Mouse (Mus musculus) CH12.LX (cell line): ENCODE results near the gene Nup210. TPM values are rescaled to one million over a fixed set of nuclear protein-coding genes. Genes with fewer than 3 reads are reported as not detected.
"Not testable (repeated sequence)": the region's sequence is repeated elsewhere in the genome, so short reads cannot be mapped to it uniquely, and the experiment has no call there.

ENCODE experiments used
- DNase-seq: peaks from one replicate; pipeline ENCODE4 v3.0.0-alpha.2; 2013; ENCODE audit errors: extremely low read depth
- H3K27ac ChIP-seq: 2 replicates; pipeline ENCODE4 v1.5.1; 2012; ENCODE audit warnings: low read depth, mild to moderate bottlenecking, control low read depth, moderate library complexity; ENCODE audit not compliant: insufficient read depth
- H3K27me3 ChIP-seq: replicated peaks from 2 replicates; pipeline ENCODE3; 2012; ENCODE audit warnings: inconsistent platforms
- H3K36me3 ChIP-seq, 2 experiments: replicated peaks in 1 of 2; 2 replicates each; pipeline versions ENCODE3 to v1.6.1; 2012; ENCODE audit warnings: inconsistent platforms in 1 of 2, low read length in 1 of 2, mild to moderate bottlenecking in 1 of 2, mixed read lengths in 1 of 2, moderate library complexity in 1 of 2; ENCODE audit not compliant: control insufficient read depth in 1 of 2, insufficient read depth in 1 of 2
- H3K4me1 ChIP-seq, 2 experiments: 2 replicates each; pipeline ENCODE4 v1.6.1; 2012; ENCODE audit warnings: inconsistent platforms in 1 of 2, moderate library complexity in 1 of 2; ENCODE audit not compliant: insufficient read depth in 2 of 2, control insufficient read depth in 1 of 2
- H3K4me2 ChIP-seq: 2 replicates; pipeline ENCODE4 v1.6.1; 2012; ENCODE audit warnings: low read depth, mild to moderate bottlenecking, control low read depth; ENCODE audit not compliant: poor library complexity, insufficient read depth, severe bottlenecking
- H3K4me3 ChIP-seq, 3 experiments: fragments of 150-350 bp in 1 of 3; sonication (generic) in 1 of 3; replicated peaks in 1 of 3; 2 replicates each; pipeline versions ENCODE3 to v1.5.1; 2011 to 2012; ENCODE audit warnings: low read depth in 2 of 3, low read length in 2 of 3, mild to moderate bottlenecking in 2 of 3, moderate library complexity in 2 of 3, control low read depth in 1 of 3, improper control_type of control experiment in 1 of 3, inconsistent platforms in 1 of 3, mixed read lengths in 1 of 3; ENCODE audit not compliant: poor library complexity in 1 of 3
- H3K79me2 ChIP-seq: replicated peaks from 2 replicates; pipeline ENCODE4 v1.6.1; 2012; ENCODE audit warnings: mild to moderate bottlenecking, moderate library complexity; ENCODE audit not compliant: control insufficient read depth, poor library complexity, insufficient read depth, severe bottlenecking; ENCODE audit errors: extremely low read depth
- H3K9ac ChIP-seq: 2 replicates; pipeline ENCODE4 v1.6.1; 2012; ENCODE audit warnings: low read depth, mild to moderate bottlenecking, control low read depth, moderate library complexity; ENCODE audit not compliant: insufficient read depth
- H3K9me3 ChIP-seq: replicated peaks from 2 replicates; pipeline ENCODE3; 2012; ENCODE audit warnings: low read length, inconsistent platforms, mixed read lengths
- BHLHE40 ChIP-seq: IDR thresholded peaks from 2 replicates; pipeline ENCODE4 v1.6.1; 2011; ENCODE audit warnings: mild to moderate bottlenecking, low read depth, low read length, improper control_type of control experiment
- CHD1 ChIP-seq: IDR thresholded peaks from 2 replicates; pipeline ENCODE4 v1.6.1; 2012; ENCODE audit warnings: low read depth, low read length, improper control_type of control experiment, inconsistent platforms
- CHD2 ChIP-seq: IDR thresholded peaks from 2 replicates; pipeline ENCODE4 v1.6.1; 2011; ENCODE audit warnings: low read length, improper control_type of control experiment
- E2F4 ChIP-seq: IDR thresholded peaks from 2 replicates; pipeline ENCODE4 v1.6.1; 2011; ENCODE audit warnings: low read depth, low read length, improper control_type of control experiment; ENCODE audit not compliant: insufficient replicate concordance
- ELF1 ChIP-seq: IDR thresholded peaks from 2 replicates; pipeline ENCODE4 v1.6.1; 2014; ENCODE audit warnings: low read depth, mild to moderate bottlenecking, inconsistent platforms, low read length, improper control_type of control experiment
- EP300 ChIP-seq: IDR thresholded peaks from 2 replicates; pipeline ENCODE4 v1.6.1; 2011; ENCODE audit warnings: low read length, improper control_type of control experiment
- ETS1 ChIP-seq: conservative IDR thresholded peaks from 2 replicates; pipeline ENCODE4 v1.6.1; 2012; ENCODE audit warnings: low read depth, mild to moderate bottlenecking, inconsistent platforms, low read length, improper control_type of control experiment, moderate library complexity
- GABPA ChIP-seq: IDR thresholded peaks from 2 replicates; pipeline ENCODE4 v1.6.1; 2012; ENCODE audit warnings: low read depth, low read length, improper control_type of control experiment, inconsistent platforms; ENCODE audit not compliant: insufficient replicate concordance
- HCFC1 ChIP-seq: IDR thresholded peaks from 2 replicates; pipeline ENCODE4 v1.6.1; 2012; ENCODE audit warnings: low read depth, mild to moderate bottlenecking, inconsistent platforms, low read length, improper control_type of control experiment
- IRF4 ChIP-seq: IDR thresholded peaks from 2 replicates; pipeline ENCODE4 v1.6.1; 2014; ENCODE audit warnings: low read depth, mild to moderate bottlenecking, inconsistent platforms, low read length, improper control_type of control experiment
- KAT2A ChIP-seq: IDR thresholded peaks from 2 replicates; pipeline ENCODE4 v1.6.1; 2012; ENCODE audit warnings: low read length, improper control_type of control experiment, inconsistent platforms; ENCODE audit not compliant: insufficient replicate concordance
- MAX ChIP-seq: IDR thresholded peaks from 2 replicates; pipeline ENCODE4 v1.6.1; 2011; ENCODE audit warnings: low read length, improper control_type of control experiment
- MAZ ChIP-seq: IDR thresholded peaks from 2 replicates; pipeline ENCODE4 v1.6.1; 2012; ENCODE audit warnings: low read depth, mild to moderate bottlenecking, inconsistent platforms, low read length, improper control_type of control experiment, moderate library complexity
- MXI1 ChIP-seq: IDR thresholded peaks from 2 replicates; pipeline ENCODE4 v1.6.1; 2011; ENCODE audit warnings: mild to moderate bottlenecking, low read depth, low read length, improper control_type of control experiment
- MYC ChIP-seq: IDR thresholded peaks from 2 replicates; pipeline ENCODE4 v1.6.1; 2011; ENCODE audit warnings: low read depth, mild to moderate bottlenecking, improper control_type of control experiment, low read length
- NELFE ChIP-seq: IDR thresholded peaks from 2 replicates; pipeline ENCODE4 v1.6.1; 2011; ENCODE audit warnings: low read depth, low read length, improper control_type of control experiment
- POLR2A ChIP-seq: IDR thresholded peaks from 2 replicates; pipeline ENCODE4 v1.6.1; 2011; ENCODE audit warnings: low read depth, mild to moderate bottlenecking, improper control_type of control experiment, low read length
- POLR2AphosphoS2 ChIP-seq: IDR thresholded peaks from 2 replicates; pipeline ENCODE4 v1.6.1; 2011; ENCODE audit warnings: low read depth, low read length, improper control_type of control experiment
- RCOR1 ChIP-seq: conservative IDR thresholded peaks from 2 replicates; pipeline ENCODE4 v1.6.1; 2012; ENCODE audit warnings: low read depth, mild to moderate bottlenecking, inconsistent platforms, low read length, improper control_type of control experiment
- SIN3A ChIP-seq: IDR thresholded peaks from 2 replicates; pipeline ENCODE4 v1.6.1; 2012; ENCODE audit warnings: low read length, improper control_type of control experiment, inconsistent platforms
- SMC3 ChIP-seq: IDR thresholded peaks from 2 replicates; pipeline ENCODE4 v1.6.1; 2011; ENCODE audit warnings: low read depth, low read length, improper control_type of control experiment
- UBTF ChIP-seq: IDR thresholded peaks from 2 replicates; pipeline ENCODE4 v1.6.1; 2012; ENCODE audit warnings: low read depth, mild to moderate bottlenecking, inconsistent platforms, low read length, improper control_type of control experiment, moderate library complexity
- ZMIZ1 ChIP-seq: IDR thresholded peaks from 2 replicates; pipeline ENCODE4 v1.6.1; 2012; ENCODE audit warnings: low read depth, mild to moderate bottlenecking, inconsistent platforms, low read length, improper control_type of control experiment
- dilution Hi-C: fragments of 300-500 bp; cut with MboI; formaldehyde crosslinking; loops from 2 replicates; pipeline ENCODE4 v1.14.3; 2020; ENCODE audit warnings: low sequenced_read_pairs; ENCODE audit not compliant: extremely low pct_unique_long_range_greater_than_20kb, extremely low pct_ligation_motif_present
- in situ Hi-C: fragments of 300-500 bp; cut with MboI; formaldehyde crosslinking; loops from 3 replicates; pipeline ENCODE4 v1.14.3; 2019; ENCODE audit warnings: low sequenced_read_pairs, low pct_ligation_motif_present, low pct_unique_long_range_greater_than_20kb, mixed read lengths
- polyA plus RNA-seq: library from polyadenylated mRNA; unstranded; fragments of >175 nt; gene quantifications from 2 replicates; pipeline ENCODE4 v1.2.1, GENCODE M21; 2012; ENCODE audit warnings: low read depth; ENCODE audit not compliant: insufficient read length
- total RNA-seq, 2 experiments: library from RNA; depleted of rRNA; stranded (reverse); fragments of 300-350 nt in 1 of 2; fragments of >200 nt in 1 of 2; gene quantifications; 2 replicates each; pipeline ENCODE4 v1.2.3; 2012 to 2014

Gene Nup210
- total and polyA plus RNA-seq, 3 experiments = 41.9 to 103 (median 73.1) TPM

DNA sequence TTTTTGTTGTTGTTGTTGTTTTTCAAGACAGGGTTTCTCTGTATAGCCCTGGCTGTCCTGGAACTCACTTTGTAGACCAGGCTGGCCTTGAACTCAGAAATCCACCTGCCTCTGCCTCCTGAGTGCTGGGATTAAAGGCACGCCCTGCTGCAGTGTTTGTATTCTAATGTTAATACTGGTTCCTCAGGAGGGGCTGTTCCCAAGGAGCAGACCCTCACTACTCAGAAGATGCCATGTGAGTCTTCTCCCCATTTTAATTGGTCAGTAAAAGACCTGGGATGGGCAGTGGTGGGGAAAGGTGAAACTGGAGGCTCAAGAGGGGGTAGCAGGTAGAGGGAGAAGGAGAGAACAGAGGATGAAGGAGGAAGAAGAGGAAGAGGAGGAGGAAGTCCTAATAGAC lies 13.2 kb downstream of the Nup210 start:
- dilution Hi-C loops, H3K9ac ChIP-seq, DNase-seq, H3K4me2 ChIP-seq, H3K27me3 ChIP-seq, H3K4me3 ChIP-seq, H3K27ac ChIP-seq, H3K9me3 ChIP-seq: not testable (repeated sequence)
- Histone ChIP-seq H3K36me3 (peaks cover 9 to 75% of the 10 kb centered on the region in 2 experiments), H3K79me2 (peaks cover 25% of the 10 kb centered on the region), H3K4me1 (peaks cover 31 to 79% of the 10 kb centered on the region in 2 experiments)
- in situ Hi-C loops = loop anchor here (5.0 kb wide), 1 partner anchor 34 kb away; no protein-coding TSS in a partner anchor

DNA sequence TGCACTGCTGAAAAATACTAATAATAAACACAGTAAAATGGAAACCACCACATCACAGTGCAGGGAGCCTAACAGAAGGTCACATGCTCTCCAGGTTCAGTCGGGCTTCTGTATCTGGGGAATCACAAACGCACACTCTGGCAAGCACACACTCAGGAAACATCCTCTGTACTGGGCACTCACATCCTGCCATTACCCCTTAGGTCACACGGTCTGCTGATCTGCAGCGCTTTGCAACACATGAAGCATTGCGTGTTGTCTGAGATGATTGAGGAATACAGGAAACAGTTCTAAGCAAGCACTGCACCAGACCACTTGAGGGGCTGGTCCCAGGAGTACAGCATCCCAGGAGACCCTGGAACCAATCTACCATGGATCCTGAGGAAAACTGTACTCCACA lies 16.0 kb downstream of the Nup210 start:
- dilution Hi-C loops (no loop called here), in situ Hi-C loops (loop anchor here (5.0 kb wide), 1 partner anchor 37 kb away; no protein-coding TSS in a partner anchor)
- H3K79me2 ChIP-seq = peaks cover 10% of the 10 kb centered on the region
- no peak overlapping the region; the same call in 1 of the 2 replicates for H3K27ac ChIP-seq
- peaks cover 32 to 77% of the 10 kb centered on the region in 2 experiments for H3K36me3 ChIP-seq
- H3K27me3 ChIP-seq = no peaks in the 10 kb centered on the region
- H3K9ac ChIP-seq = no peak overlapping the region
- no peak for TF ChIP-seq MAZ
- peak; percentile 31; the same call in 1 of the 2 replicates for TF ChIP-seq BHLHE40
- TF ChIP-seq CHD1 = no peak
- TF ChIP-seq ETS1 = 0 out of 2 replicates have a peak, but pooled peaks have one; percentile 13
- no peak for TF ChIP-seq SMC3
- DNase-seq = no peak
- H3K9me3 ChIP-seq = no peaks in the 10 kb centered on the region
- H3K4me2 ChIP-seq = no peak overlapping the region
- H3K4me3 ChIP-seq = no peak overlapping the region
- peaks cover 27 to 54% of the 10 kb centered on the region in 2 experiments for H3K4me1 ChIP-seq

DNA sequence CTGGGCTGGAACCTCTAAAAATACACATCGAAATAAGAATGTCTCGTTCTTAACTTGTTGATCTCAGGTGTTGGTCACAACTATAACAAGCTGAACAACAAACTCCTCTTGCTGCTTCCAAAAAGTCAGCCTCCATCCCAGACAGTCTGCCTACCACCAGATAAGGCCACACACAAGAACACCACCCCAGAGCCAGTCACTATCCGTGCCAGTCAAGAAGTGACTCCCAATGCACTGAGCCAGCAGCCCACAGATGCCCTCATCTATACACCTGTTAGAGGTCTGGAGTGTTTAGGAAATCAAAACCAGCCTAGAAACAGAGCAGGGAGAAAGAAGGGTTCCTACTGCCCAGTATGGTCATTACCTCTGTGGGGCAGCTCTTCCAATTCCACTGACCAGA lies 18.8 kb downstream of the Nup210 start:
- in situ Hi-C loops = no loop called here
- H3K27me3 ChIP-seq = no peaks in the 10 kb centered on the region
- peaks cover 15 to 29% of the 10 kb centered on the region in 2 experiments for H3K4me1 ChIP-seq
- peaks cover 11% of the 10 kb centered on the region for H3K9me3 ChIP-seq
- no peak overlapping the region for H3K4me2 ChIP-seq
- no peak for TF ChIP-seq NELFE
- TF ChIP-seq CHD2 = no peak
- no peak for TF ChIP-seq SIN3A
- TF ChIP-seq ELF1 = no peak
- no peak for TF ChIP-seq E2F4
- TF ChIP-seq BHLHE40 = no peak
- no peak for TF ChIP-seq GABPA
- no peak for TF ChIP-seq MAX
- TF ChIP-seq HCFC1 = no peak
- TF ChIP-seq UBTF = no peak
- no peak for TF ChIP-seq POLR2A
- TF ChIP-seq MYC = no peak
- TF ChIP-seq EP300 = no peak
- no peak for TF ChIP-seq ZMIZ1
- no peak for TF ChIP-seq MXI1
- TF ChIP-seq POLR2AphosphoS2 = no peak
- TF ChIP-seq IRF4 = no peak
- no peak for TF ChIP-seq RCOR1
- TF ChIP-seq KAT2A = no peak
- no peak for TF ChIP-seq SMC3
- H3K27ac ChIP-seq = no peak overlapping the region
- no peak for DNase-seq
- no peak overlapping the region for H3K9ac ChIP-seq
- H3K36me3 ChIP-seq = peaks cover 52 to 88% of the 10 kb centered on the region in 2 experiments
- H3K4me3 ChIP-seq = no peak overlapping the region
- H3K79me2 ChIP-seq = peaks cover 3% of the 10 kb centered on the region; the same call in 1 of the 2 replicates
- dilution Hi-C loops = no loop called here
